Mouse (Mus musculus): Measurements from ENCODE around the gene Nuak2.
"Not testable (repeated sequence)": the region's sequence is repeated elsewhere in the genome, so short reads cannot be mapped to it uniquely, and the experiment has no call there.

The Nuak2 gene

DNA sequence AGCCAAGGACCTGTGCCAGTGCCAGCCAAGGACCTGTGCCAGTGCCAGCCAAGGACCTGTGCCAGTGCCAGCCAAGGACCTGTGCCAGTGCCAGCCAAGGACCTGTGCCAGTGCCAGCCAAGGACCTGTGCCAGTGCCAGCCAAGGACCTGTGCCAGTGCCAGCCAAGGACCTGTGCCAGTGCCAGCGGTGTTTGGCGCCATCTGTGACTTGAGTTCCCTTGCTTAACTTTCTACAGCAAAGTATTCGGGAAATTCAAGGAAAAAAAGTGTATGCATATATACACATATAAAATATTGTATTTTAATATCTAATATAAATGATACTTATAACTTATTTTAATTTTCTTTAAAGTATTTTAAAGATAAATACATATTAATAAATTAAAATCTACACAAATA, 33.7 kb downstream of the Nuak2 start:
- not testable (repeated sequence) for DNase-seq (ENCODE audit: low read depth, low spot score)

DNA sequence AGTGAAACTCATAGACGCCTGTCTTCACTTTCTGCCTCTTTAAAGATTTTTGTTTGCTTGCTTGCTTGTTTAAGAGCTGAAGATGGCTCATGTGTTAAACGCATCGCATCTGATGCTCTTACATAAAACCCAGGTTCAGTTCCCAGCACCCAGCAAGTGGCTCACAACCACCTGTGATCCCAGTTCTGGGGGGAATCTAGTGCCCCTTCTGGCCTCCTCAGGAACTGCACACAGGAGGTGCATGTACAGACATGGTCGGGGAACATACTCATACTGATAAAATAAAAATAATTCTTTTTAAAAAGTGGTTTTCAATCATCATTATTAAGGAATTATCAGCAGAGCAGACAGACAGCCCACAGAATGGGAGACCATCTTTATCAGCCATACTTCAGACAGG, 35.1 kb downstream of the Nuak2 start:
- DNase-seq (ENCODE audit: low read depth, low spot score): no peak

DNA sequence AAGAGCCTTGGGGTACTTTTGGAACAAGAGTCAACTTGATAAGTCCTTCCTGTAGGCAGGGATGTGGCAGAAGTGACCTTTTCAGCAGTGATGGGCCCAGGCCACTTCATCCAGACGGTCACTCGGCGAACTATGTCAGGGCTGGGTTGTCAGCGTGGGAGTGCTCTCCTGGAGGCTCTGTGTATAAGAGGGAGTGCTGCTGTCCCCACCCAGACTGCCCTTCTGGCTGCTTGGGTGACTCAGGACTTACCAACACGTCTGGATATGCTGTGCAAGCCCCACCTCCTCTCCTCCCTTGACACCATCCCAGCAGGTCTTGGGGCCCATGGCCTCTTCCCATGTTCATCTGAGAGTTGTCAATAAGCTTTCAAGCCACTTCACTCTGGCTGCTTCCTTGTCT, 37.5 kb downstream of the Nuak2 start:
- DNase-seq (ENCODE audit: low read depth, low spot score): no peak

GRCm38 (mm10) chr1:132354234-132354633, 38.3 kb downstream of the Nuak2 start:
- DNase-seq (ENCODE audit: low read depth, low spot score): no peak

- DNase-seq (ENCODE audit: low read depth, low spot score): no peak
Observed at GRCm38 (mm10) chr1:132355162-132355601, 39.3 kb downstream of the Nuak2 start.

GRCm38 (mm10) chr1:132355841-132356242, 39.9 kb downstream of the Nuak2 start:
- peak; percentile 94 for DNase-seq (ENCODE audit: low read depth, low spot score)

GRCm38 (mm10) chr1:132356841-132357240, 40.9 kb downstream of the Nuak2 start:
- DNase-seq (ENCODE audit: low read depth, low spot score): no peak

DNA sequence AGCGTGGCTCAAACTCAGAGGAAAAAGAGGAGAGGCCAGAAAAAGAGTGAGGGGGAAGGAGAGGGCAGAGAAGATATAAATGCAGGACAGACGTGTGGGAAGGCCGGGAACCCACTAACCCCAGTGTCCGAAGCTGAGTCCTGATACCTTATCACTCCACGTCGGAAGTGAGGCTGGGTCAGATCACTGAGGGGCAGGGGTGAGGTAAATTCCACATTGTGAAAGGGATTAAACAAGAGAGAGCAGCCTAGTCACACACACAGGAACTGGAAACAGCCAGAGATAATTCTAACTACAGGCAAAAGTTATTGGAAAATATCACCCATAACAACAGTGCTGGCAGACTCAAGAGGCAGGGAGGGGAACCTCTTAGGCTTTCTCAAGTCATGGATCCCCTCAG, 46.0 kb downstream of the Nuak2 start:
- no peak for DNase-seq (ENCODE audit: low read depth, low spot score)

GRCm38 (mm10) chr1:132364388-132364787, 48.5 kb downstream of the Nuak2 start:
- peak; percentile 91 for DNase-seq (ENCODE audit: low read depth, low spot score)

DNA sequence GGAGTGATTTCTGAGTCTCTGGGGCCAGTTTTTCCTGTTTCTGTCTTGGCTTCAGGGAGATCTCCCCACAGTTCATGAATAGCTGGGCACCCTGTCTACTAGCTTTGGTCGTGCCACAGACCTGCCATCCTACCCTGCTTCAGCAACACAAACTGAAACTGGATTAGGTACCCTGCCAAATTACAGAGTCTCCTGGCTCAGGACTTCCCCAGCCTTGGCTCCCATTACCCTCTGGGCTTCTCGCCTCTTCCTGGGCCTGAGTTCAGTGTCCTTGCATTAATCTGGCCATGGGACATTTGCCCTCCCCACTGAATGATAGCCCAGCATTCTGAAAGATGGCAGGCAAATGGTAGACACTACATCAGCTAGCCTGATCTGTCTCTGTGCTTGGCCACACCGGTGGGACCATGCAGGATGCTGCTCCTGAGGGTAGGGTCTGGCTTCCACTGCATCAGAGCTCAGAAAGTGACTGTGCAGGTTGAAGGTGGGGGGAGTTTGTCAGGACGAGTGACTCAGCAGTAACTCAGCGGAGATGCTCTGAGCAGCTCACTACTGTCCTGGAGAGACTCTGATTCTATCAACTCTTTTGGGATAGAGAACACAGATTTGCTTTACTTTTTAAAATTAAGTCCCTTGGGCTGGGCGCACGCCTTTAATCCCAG, 49.1 kb downstream of the Nuak2 start:
- peak; percentile 86 for DNase-seq (ENCODE audit: low read depth, low spot score)

DNA sequence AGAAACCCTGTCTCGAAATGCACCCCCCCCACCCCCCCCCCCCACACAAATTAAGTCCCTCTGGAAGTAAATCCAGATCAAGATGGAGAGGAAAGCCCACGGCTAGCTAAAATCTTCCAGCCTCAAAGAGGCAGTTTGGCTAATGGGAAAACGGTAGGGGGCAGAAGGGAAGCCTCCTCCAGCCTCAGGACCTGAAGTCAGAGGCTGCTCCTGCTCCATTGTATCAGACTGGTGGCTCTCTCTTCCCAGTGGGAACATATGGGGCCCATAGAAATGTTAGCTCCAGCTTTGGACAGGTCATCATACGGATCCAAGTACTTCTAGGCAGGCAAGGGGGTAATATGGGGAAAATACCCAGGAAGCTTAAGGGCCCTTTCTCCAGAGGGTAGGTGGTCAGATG, 49.7 kb downstream of the Nuak2 start:
- no peak for DNase-seq (ENCODE audit: low read depth, low spot score)

DNA sequence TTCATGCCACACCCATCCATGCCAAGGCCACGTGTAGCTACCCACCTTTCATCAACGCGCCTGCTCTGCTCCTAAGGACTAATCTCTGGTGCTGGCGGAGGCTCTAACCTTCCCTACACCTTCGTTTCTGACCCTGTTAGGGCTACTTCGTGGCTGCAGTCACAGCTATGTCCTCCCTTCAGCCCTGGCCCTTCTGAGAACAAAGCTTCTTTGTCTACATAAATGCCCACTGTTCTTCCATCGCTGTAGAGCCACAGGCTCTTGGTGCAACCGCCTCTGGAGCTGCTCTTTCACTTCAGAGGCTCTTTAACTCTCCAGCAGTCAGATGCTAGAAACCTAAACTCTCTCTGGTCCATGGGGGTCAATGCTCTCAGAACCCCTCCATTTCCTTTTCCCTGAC, 50.3 kb downstream of the Nuak2 start:
- DNase-seq (ENCODE audit: low read depth, low spot score): peak; percentile 75

- peak; percentile 41 for DNase-seq (ENCODE audit: low read depth, low spot score)
Observed at GRCm38 (mm10) chr1:132366937-132367336, 51.0 kb downstream of the Nuak2 start.

DNA sequence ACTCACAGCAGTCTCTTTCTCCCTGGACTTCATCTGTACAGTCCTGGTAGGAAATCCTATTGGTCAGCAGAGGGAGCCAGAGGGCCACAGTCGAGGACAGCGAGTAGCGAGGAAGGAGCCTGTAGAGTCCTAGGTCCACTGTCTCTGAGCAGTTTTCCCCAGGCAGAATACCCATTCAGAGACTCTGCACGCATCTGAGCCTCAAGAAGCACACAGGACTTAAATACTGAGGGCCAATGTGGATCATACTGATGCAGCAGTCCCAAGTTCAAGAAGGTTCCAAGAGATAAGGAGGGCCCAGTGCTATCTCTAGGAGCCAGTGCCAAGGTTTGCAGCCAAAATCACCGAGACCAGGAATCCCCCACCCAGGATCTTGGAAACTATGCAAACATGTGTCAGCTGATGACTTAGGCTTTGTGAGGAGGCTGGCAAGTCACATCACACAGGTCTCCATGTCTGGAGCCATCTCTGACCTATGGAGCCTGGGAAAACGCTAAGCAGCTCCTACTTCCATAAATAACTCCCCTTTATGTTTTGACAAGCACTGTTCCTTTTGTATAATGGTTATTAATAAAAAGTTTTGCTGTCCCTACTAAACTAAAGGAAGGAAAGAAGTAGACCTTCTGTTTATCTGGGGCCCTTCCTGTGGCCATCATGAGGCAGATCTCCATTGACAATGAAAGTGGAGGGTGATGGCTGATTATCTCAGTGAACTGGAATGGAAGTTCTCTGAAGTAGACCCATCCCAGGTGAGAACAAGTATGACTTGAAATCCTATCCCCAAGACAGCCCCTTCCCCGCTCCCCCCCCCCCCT, 52.0 kb downstream of the Nuak2 start:
- peak; percentile 95 for DNase-seq (ENCODE audit: low read depth, low spot score)

- peak; percentile 36 for DNase-seq (ENCODE audit: low read depth, low spot score)
Observed at GRCm38 (mm10) chr1:132370681-132371173, 54.8 kb downstream of the Nuak2 start.

GRCm38 (mm10) chr1:132371298-132372081, 55.6 kb downstream of the Nuak2 start:
- peak; percentile 45 for DNase-seq (ENCODE audit: low read depth, low spot score)

GRCm38 (mm10) chr1:132372354-132372753, 56.4 kb downstream of the Nuak2 start:
- peak; percentile 59 for DNase-seq (ENCODE audit: low read depth, low spot score)

DNA sequence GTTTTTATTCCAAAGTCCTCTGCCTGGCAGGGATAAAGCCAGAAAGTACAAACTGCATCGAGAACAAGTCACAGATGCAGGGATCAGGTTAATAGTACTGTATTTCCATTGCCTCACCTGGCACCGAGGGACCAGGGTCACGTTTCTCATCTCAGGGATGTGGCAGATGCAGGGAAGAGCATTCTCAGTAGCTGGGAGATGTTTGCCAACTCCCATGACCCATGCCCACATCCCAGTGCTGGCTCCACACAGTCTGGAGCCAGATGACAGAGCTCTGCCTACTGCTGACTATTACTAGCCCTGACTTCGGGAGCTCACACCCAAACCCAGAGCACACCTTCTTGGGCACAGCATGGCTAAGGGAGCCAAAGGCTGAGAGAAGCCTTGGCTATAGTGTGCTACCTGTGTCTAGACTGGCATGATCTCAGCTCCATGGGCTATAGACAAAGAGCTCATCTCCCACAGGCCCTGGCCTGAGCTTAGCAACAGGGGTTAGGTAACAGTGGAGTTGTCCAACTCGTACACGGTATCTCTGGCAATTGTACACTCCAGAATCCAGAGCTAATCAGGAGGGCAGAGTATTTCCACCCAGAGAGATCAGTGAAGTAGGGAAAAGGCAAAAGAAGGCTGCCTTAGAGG, 57.1 kb downstream of the Nuak2 start:
- no peak for DNase-seq (ENCODE audit: low read depth, low spot score)

- no peak for DNase-seq (ENCODE audit: low read depth, low spot score)
Observed at GRCm38 (mm10) chr1:132374140-132374872, 58.4 kb downstream of the Nuak2 start.

- no peak for DNase-seq (ENCODE audit: low read depth, low spot score)
Observed at GRCm38 (mm10) chr1:132374873-132375244, 58.9 kb downstream of the Nuak2 start.

- DNase-seq (ENCODE audit: low read depth, low spot score): peak; percentile 90
Observed at GRCm38 (mm10) chr1:132375256-132375655, 59.3 kb downstream of the Nuak2 start.
